Mouse (Mus musculus): ENCODE results near the gene Klhl33.

DNA sequence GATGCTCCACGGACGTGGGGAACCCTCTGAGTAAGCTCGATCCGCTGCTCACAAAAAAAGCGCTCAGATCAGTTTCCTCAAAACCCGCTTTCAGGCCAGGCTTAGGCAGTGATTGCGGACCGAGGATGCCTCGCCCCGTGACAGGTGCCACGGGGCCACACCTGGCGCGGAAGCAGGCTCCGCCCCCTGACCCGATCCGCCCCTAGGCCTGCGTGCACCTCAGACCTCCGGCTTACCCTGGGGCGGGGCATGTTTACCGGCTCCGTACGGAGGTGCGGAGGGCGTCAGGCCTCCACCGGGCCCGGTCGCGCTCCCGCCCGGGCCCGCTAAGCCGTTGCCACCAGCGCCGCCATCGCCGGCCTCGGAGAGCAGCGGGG lies 33.1 kb upstream of the Klhl33 start:
- TF ChIP-seq CTCF (IDR thresholded peaks at IDR 0.05), result no peak
- TF ChIP-seq POLR2A (IDR thresholded peaks at IDR 0.05; ENCODE audit: insufficient read depth, low read depth, low read length), result no peak

Data from heart, adult 2 months (tissue).